Mouse (Mus musculus): Measurements from ENCODE around the gene Hdgfl3.

GRCm38 (mm10) chr7:81983651-81984050, 49.4 kb upstream of the Hdgfl3 start:
- TF ChIP-seq CTCF (IDR thresholded peaks at IDR 0.05; ENCODE audit: borderline replicate concordance, insufficient read depth, low read length) (no peak), POLR2A (IDR thresholded peaks at IDR 0.05; ENCODE audit: low read depth, low read length) (no peak)

Measured in embryonic fibroblast, embryonic 13.5 days (primary cell).